ENCODE assay signal across 11 mouse cellular contexts in genomic region chr19:4222165-4222564, GRCm38 (mm10). TPM values are rescaled to one million over a fixed set of nuclear protein-coding genes. Genes with fewer than 3 reads are reported as not detected.
DNase-seq lines count a peak whose midpoint lies in the region; ATAC-seq lines count a peak whose summit lies in the region.
"Had no signal": no experiment of that assay in that cellular context is flagged by ENCODE, and none has a peak within 500 bp of the region (broad histone marks: within the 10 kb centered on the region; RNA-seq: fewer than 3 reads in every experiment).

No protein-coding gene starts in this region.

- peak overlapping the region; percentile 13; the same call in 1 of the 2 replicates for H3K4me2 ChIP-seq in intestine, embryonic 14.5 days (ENCODE audit: low read length)
- H3K4me2 ChIP-seq in forebrain, embryonic 16.5 days (ENCODE audit: low read length): no peak overlapping the region

- no peak overlapping the region for H3K9ac ChIP-seq in intestine, embryonic 14.5 days (ENCODE audit: low read length)
- H3K9ac ChIP-seq in forebrain, embryonic 16.5 days (replicated peaks; ENCODE audit: low read depth, low read length): no peak overlapping the region

- ATAC-seq in intestine, embryonic 14.5 days (replicated peaks; ENCODE audit: low FRiP score, low TSS enrichment, low read depth): no peak
- no peak for ATAC-seq in erythroid progenitor cell, adult 5-6 weeks (replicated peaks; ENCODE audit: low FRiP score, poor library complexity, severe bottlenecking)
- no peak for ATAC-seq in forebrain, embryonic 16.5 days

- H3K9me3 ChIP-seq in heart, embryonic 10.5 days: no peaks in the 10 kb centered on the region
- no peaks in the 10 kb centered on the region for H3K9me3 ChIP-seq in intestine, embryonic 14.5 days (ENCODE audit: control insufficient read depth, low read length)
- no peaks in the 10 kb centered on the region for H3K9me3 ChIP-seq in forebrain, embryonic 16.5 days (ENCODE audit: control insufficient read depth, low read length)

- peak overlapping the region; percentile 39 for H3K27ac ChIP-seq in heart, embryonic 10.5 days
- H3K27ac ChIP-seq in intestine, embryonic 14.5 days (ENCODE audit: low read depth): no peak overlapping the region
- H3K27ac ChIP-seq in forebrain, embryonic 16.5 days (ENCODE audit: low read length): no peak overlapping the region

- H3K27me3 ChIP-seq in heart, embryonic 10.5 days (ENCODE audit: insufficient read depth, poor library complexity, severe bottlenecking): peaks cover 48% of the 10 kb centered on the region
- H3K27me3 ChIP-seq in intestine, embryonic 14.5 days (replicated peaks; ENCODE audit: control insufficient read depth, insufficient read depth, low read length): no peaks in the 10 kb centered on the region
- H3K27me3 ChIP-seq in forebrain, embryonic 16.5 days (replicated peaks; ENCODE audit: control insufficient read depth, insufficient read depth, low read length): 0 out of 2 replicates have a peak, but pooled peaks cover 2% of the 10 kb centered on the region

- H3K36me3 ChIP-seq in heart, embryonic 10.5 days: peaks cover 12% of the 10 kb centered on the region; the same call in 1 of the 2 replicates
- H3K36me3 ChIP-seq in intestine, embryonic 14.5 days (ENCODE audit: control insufficient read depth, insufficient read depth, low read length): peaks cover 7% of the 10 kb centered on the region
- H3K36me3 ChIP-seq in forebrain, embryonic 16.5 days (ENCODE audit: control insufficient read depth, insufficient read depth): no peaks in the 10 kb centered on the region

- H3K4me1 ChIP-seq in heart, embryonic 10.5 days: peaks cover 33% of the 10 kb centered on the region
- peaks cover 53% of the 10 kb centered on the region for H3K4me1 ChIP-seq in intestine, embryonic 14.5 days (replicated peaks; ENCODE audit: control insufficient read depth, insufficient read depth, low read length)
- H3K4me1 ChIP-seq in forebrain, embryonic 16.5 days (replicated peaks; ENCODE audit: control insufficient read depth, insufficient read depth, low read length): peaks cover 15% of the 10 kb centered on the region

- WGBS in heart, embryonic 10.5 days: 83% methylated on average over 11 of the region's 11 CpGs
- WGBS in intestine, embryonic 14.5 days: 64% methylated on average over 11 of the region's 11 CpGs
- WGBS in forebrain, embryonic 16.5 days: 85% methylated on average over 11 of the region's 11 CpGs

- no peak overlapping the region for H3K4me3 ChIP-seq in heart, embryonic 10.5 days
- no peak overlapping the region for H3K4me3 ChIP-seq in intestine, embryonic 14.5 days (ENCODE audit: low read depth, low read length)
- H3K4me3 ChIP-seq in forebrain, embryonic 16.5 days (replicated peaks; ENCODE audit: low read length): no peak overlapping the region
- H3K4me3 ChIP-seq: erythroblast, embryonic 14.5 days had no signal

- DNase-seq in heart, embryonic 10.5 days (ENCODE audit: low spot score): no peak
- DNase-seq in heart, adult 18-20 months: no peak
- DNase-seq in B cell, adult 2 months: peak; percentile 37 to 42
- DNase-seq in intestine, embryonic 14.5 days (ENCODE audit: low spot score): no peak
- DNase-seq in lung, postnatal 36 days: peak; percentile 42
- no peak for DNase-seq in adipocyte (ENCODE audit: low spot score)
- DNase-seq: thymus, adult 18-20 months had no signal

RNA-seq across cellular contexts. Expression of gene AC109138.7, which starts 8.0 kb away (rescaled TPM):
- not detected in 2 replicates for polyA plus RNA-seq in heart, embryonic 10.5 days (2016; fragmentation: Nextera tagmentation; extraction: Ambion mirVana)
- total RNA-seq in heart, adult 18-20 months (2021): not detected
- not detected in 2 replicates for polyA plus RNA-seq in intestine, embryonic 14.5 days (2014; fragmentation: Nextera tagmentation; extraction: Ambion mirVana)
- not detected in 2 replicates for total RNA-seq in erythroid progenitor cell, adult 5-6 weeks (2015; ENCODE audit: low replicate concordance)
- not detected in 2 replicates for total RNA-seq in erythroid progenitor cell, adult 5-6 weeks (2017; ENCODE audit: low replicate concordance)
- not detected in 2 replicates for polyA plus RNA-seq in forebrain, embryonic 16.5 days (2015; fragmentation: Nextera tagmentation; extraction: Ambion mirVana)
- total RNA-seq: liver, adult 2 months had no signal
- polyA plus RNA-seq: erythroblast, embryonic 14.5 days; liver, adult 2 months had no signal

RNA-seq across cellular contexts. Expression of gene Clcf1, which starts 8.1 kb away (rescaled TPM):
- polyA plus RNA-seq in heart, embryonic 10.5 days (2016; fragmentation: Nextera tagmentation; extraction: Ambion mirVana): 2.1 and 3.4 TPM in 2 replicates
- total RNA-seq in heart, adult 18-20 months (2021): 1 to 10 TPM; 1.2 to 2.3 TPM
- 6.9 and 7.5 TPM in 2 replicates for polyA plus RNA-seq in intestine, embryonic 14.5 days (2014; fragmentation: Nextera tagmentation; extraction: Ambion mirVana)
- total RNA-seq in erythroid progenitor cell, adult 5-6 weeks (2015; ENCODE audit: low replicate concordance): not detected in 2 replicates
- total RNA-seq in erythroid progenitor cell, adult 5-6 weeks (2017; ENCODE audit: low replicate concordance): 0.15 and 1.2 TPM in 2 replicates
- 0.40 and 0.49 TPM in 2 replicates for polyA plus RNA-seq in forebrain, embryonic 16.5 days (2015; fragmentation: Nextera tagmentation; extraction: Ambion mirVana)
- polyA plus RNA-seq: erythroblast, embryonic 14.5 days had no signal

RNA-seq across cellular contexts. Expression of gene Pold4, which starts 9.5 kb away (rescaled TPM):
- polyA plus RNA-seq in heart, embryonic 10.5 days (2016; fragmentation: Nextera tagmentation; extraction: Ambion mirVana): 15.5 and 18.7 TPM in 2 replicates
- 10 to 100 TPM in 1 of 2 experiments, 1 to 10 TPM in 1; 9.1 to 19.9 TPM for total RNA-seq in heart, adult 18-20 months (2021)
- 30.8 and 30.9 TPM in 2 replicates for polyA plus RNA-seq in intestine, embryonic 14.5 days (2014; fragmentation: Nextera tagmentation; extraction: Ambion mirVana)
- total RNA-seq in erythroid progenitor cell, adult 5-6 weeks (2015; ENCODE audit: low replicate concordance): 21.8 and 24.5 TPM in 2 replicates
- 5.0 and 16.1 TPM in 2 replicates for total RNA-seq in erythroid progenitor cell, adult 5-6 weeks (2017; ENCODE audit: low replicate concordance)
- 19.6 and 21.9 TPM in 2 replicates for polyA plus RNA-seq in forebrain, embryonic 16.5 days (2015; fragmentation: Nextera tagmentation; extraction: Ambion mirVana)

RNA-seq across cellular contexts. Expression of gene Rad9a, which starts 20.7 kb away (rescaled TPM):
- polyA plus RNA-seq in heart, embryonic 10.5 days (2016; fragmentation: Nextera tagmentation; extraction: Ambion mirVana): 33.0 and 40.0 TPM in 2 replicates
- total RNA-seq in heart, adult 18-20 months (2021): 1 to 10 TPM; 4.5 to 4.8 TPM
- polyA plus RNA-seq in intestine, embryonic 14.5 days (2014; fragmentation: Nextera tagmentation; extraction: Ambion mirVana): 33.2 and 38.3 TPM in 2 replicates
- 44.0 and 54.1 TPM in 2 replicates for total RNA-seq in erythroid progenitor cell, adult 5-6 weeks (2015; ENCODE audit: low replicate concordance)
- total RNA-seq in erythroid progenitor cell, adult 5-6 weeks (2017; ENCODE audit: low replicate concordance): 27.5 and 41.6 TPM in 2 replicates
- polyA plus RNA-seq in forebrain, embryonic 16.5 days (2015; fragmentation: Nextera tagmentation; extraction: Ambion mirVana): 22.6 and 26.1 TPM in 2 replicates

RNA-seq across cellular contexts. Expression of gene Ppp1ca, which starts 30.3 kb away (rescaled TPM):
- 876 and 946 TPM in 2 replicates for polyA plus RNA-seq in heart, embryonic 10.5 days (2016; fragmentation: Nextera tagmentation; extraction: Ambion mirVana)
- 100 to 1,000 TPM; 293 to 299 TPM for total RNA-seq in heart, adult 18-20 months (2021)
- polyA plus RNA-seq in intestine, embryonic 14.5 days (2014; fragmentation: Nextera tagmentation; extraction: Ambion mirVana): 837 and 863 TPM in 2 replicates
- 181 and 188 TPM in 2 replicates for total RNA-seq in erythroid progenitor cell, adult 5-6 weeks (2015; ENCODE audit: low replicate concordance)
- total RNA-seq in erythroid progenitor cell, adult 5-6 weeks (2017; ENCODE audit: low replicate concordance): 185 and 268 TPM in 2 replicates
- polyA plus RNA-seq in forebrain, embryonic 16.5 days (2015; fragmentation: Nextera tagmentation; extraction: Ambion mirVana): 551 and 574 TPM in 2 replicates

Comparison
In these comparisons a context has a peak if more than half of its experiments do, and no peak if none do; other contexts are left out.
1. DNase-seq: peak in B cell, adult 2 months (2 of 2) and lung, postnatal 36 days (single experiment); none in heart, embryonic 10.5 days (single experiment), heart, adult 18-20 months (0 of 2), intestine, embryonic 14.5 days (single experiment) and adipocyte (single experiment).